Mouse (Mus musculus): ENCODE data around the gene Sfrp2.
A peak's percentile ranks its signal among the peaks of the same experiment; 100 is the strongest.

Sfrp2 gene

DNA sequence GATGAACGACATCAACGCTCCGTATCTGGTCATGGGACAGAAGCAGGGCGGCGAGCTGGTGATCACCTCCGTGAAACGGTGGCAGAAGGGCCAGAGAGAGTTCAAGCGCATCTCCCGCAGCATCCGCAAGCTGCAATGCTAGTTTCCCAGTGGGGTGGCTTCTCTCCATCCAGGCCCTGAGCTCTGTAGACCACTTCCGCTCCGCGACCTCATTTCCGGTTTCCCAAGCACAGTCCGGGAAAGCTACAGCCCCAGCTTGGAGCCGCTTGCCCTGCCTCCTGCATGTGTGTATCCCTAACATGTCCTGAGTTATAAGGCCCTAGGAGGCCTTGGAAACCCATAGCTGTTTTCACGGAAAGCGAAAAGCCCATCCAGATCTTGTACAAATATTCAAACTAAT, 7.2 kb downstream of the Sfrp2 start:
- DNase-seq, result no peak

DNA sequence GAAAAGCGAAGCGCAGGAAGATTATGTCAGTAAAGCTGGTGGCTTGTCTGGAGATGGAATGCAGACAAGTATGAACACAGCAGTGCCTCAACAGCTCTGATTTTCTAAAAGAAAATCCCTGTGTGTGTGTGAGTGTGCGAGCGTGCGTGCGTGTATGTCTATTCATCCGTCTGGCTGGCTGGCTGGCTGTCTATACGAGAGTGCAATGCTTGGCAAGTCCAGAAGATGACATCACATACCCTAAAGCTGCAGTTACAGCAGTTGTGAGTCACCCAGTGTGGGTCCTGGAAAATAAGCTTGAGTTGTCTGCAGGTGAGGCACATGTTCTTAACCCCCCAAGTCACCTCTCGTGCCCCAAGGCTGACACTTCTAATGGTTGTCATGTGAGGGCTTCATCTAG, 9.3 kb downstream of the Sfrp2 start:
- DNase-seq, result no peak

DNA sequence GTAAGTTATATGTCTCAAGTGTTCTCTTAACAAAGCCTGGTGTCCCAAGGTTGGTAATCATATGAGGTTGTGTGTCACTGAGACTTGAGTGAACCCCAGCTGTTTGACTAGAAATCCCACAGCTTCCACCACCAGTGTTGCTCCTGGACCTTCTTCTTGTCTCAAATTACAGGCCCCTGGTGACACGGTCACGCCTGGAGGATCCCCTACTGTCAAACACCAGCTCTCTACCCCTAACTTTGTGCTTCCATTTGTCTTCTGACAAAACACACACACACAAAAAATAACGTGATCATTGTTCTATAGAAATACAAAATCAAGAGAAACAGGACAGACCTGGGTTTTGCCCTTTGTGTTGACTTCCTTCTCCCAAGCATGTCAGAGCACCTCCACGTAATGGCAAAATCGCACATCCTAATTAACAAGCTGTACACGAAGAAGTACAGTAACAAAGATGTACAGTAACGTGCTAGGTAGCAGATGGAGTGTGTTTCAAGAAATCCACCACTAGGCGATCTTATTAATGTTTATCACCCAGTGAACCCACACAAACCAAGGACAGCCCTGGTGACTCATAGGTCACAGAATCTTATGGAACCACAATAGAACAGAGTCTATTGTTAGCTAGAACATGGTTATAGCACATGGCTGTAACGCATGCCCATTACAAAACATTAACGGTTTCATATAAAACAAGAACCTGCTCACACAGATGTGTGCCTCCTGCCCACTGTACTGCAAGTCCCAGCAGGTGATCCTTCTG, 15.5 kb downstream of the Sfrp2 start:
- no peak for DNase-seq

DNA sequence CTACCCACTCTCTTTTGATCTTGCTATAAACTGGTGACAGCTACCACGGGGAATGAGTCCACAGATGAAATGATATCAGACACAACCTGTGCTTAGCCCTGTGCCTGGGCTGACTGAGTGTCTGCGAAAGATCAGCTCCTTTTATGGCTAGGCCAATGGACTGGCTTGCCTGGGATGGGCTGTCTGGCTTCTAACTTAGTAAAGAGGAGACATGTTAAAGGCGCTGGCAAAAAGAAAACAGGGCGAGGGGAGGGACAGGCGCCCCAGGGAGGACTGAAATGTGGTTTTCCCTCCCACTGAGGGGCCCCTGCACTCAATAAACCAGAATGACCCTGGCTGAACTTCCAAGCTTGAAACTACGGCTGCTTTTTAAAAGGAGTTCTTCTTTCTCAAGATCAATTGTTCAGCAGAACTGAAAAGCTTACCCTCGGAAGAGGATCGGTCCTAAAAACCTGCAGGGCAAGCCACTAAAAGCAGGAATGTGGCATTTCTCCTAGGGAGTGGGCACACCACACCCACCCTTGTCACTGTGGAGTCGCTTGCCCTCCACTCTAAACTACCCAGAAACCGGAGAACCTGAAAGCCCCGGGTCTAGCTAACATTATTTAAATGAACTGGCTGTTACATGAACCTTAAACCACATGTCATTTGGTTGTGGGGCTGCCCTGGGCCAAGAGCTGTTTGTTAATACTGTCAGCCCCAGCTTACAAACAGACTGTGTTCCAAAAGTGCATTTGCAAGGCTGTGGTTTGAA, 17.8 kb downstream of the Sfrp2 start:
- DNase-seq, result no peak

DNA sequence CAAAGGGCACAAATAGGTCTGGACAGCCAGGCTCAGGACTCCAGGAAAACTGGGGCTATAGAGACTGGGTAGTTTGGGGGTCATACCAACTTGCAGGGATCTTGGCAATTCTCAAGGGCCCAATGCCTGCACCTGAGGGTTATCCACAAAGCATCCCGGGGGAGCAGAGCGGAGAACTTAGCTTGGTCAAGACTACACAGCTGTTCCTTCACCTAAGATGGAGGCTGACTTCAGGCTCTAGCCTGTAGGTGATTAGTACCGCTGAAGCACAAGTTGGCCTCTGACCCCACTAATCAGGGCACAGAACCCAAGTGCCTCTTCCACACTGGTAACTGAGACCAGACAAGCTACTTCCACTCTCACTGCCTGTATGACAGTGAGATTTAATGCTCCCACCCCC, 18.6 kb downstream of the Sfrp2 start:
- DNase-seq, result no peak

DNA sequence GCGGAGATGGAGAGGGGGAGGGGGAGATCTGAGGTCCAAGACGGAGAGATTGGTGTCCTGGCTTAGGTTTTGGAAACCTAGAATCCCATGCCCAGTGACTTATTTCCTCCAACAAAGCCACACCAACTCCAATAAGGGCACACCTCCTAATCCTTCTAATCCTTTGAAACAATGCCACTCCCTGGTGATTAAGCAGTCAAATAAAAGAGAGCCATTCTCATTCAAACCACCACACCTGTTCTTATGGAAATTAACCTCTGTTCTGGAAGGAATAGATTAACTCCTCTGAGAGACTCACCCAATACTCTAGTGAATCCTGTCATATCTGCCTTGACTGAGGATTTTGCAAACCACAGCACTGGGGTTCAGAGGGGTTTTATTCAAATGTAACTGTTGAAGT, 21.0 kb downstream of the Sfrp2 start:
- no peak for DNase-seq

DNA sequence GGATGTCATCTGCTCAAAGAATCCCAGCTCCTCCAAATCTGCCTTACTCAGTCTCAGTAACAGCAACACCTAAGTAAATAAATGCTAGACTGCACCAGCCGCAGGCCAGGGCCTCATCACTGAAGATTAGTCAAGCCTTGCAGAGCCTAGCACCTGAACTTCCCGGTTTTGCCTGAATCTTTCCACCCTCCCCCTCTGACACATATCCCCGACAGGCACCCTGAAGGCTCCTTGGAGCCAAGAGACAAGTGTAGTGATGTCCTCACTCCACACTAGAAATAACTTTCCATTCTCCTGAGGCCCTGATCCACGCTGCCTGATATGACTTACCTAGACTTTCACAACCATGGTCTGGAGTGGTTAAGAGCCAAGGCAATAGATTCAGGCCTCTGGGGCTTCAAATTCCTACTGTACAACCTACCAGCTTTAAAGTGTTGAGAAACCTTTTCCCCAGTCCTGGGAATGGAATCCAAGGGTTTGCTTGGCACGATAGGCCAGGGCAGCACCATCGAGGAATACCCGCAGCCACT, 21.7 kb downstream of the Sfrp2 start:
- DNase-seq, result no peak

DNA sequence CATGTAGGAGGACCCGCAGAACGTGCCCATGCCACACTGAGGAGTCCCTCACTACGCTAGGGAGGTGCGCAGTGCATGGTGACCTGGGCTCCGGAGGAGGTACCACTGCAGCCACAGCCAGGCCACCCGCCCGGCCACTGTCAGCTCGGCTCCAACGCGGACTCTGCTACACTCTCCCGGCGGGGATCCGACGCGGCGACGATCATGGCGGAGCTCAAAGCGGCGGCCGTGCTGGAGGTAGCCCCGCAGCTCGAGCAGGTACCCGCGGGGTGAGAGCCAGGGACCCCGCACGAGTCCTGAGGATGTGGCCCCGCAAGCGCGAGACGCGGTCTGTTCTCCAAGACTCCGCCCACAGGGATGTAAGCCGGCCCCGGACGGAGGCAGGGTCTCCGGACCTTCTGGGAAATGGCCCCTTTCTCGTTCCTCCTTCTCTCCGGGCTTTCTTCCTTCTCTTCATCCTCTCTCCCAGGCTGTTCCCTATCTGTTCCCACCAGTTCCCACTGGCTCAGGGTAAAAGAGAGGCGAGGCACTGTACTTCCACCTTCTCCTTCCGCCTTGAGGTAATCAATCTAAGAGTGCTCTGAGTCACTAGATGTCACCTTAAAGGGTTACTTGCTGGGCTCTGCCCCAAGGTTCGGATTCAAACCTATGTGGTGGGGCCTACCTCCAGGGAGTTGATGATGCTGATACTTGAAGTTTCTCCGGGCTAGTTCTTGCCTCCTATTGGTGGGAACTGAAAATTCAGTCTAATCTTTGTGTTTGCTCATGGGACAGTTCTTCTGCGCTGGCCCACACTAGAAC, 23.7 kb downstream of the Sfrp2 start:
- DNase-seq, result no peak

DNA sequence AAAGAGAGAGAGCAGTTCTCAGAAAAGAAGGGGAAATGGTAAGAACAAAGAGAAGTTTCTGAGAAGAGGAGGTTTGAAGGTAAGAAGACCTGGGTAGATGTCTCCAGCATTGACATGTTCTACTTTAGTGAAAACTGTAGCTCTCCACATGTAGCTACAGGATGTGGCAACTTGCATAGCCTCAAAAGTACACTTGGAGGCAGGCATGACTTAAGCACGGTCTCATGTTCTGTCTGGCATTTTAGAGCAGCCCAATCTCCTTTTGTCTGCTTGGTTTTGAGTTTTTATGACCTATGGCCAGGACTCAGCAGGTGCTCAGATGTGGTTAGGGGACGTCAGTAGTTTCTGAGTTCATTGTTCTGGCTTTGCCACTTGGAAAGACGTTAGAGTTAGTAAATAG, 25.3 kb downstream of the Sfrp2 start:
- DNase-seq, result no peak

DNA sequence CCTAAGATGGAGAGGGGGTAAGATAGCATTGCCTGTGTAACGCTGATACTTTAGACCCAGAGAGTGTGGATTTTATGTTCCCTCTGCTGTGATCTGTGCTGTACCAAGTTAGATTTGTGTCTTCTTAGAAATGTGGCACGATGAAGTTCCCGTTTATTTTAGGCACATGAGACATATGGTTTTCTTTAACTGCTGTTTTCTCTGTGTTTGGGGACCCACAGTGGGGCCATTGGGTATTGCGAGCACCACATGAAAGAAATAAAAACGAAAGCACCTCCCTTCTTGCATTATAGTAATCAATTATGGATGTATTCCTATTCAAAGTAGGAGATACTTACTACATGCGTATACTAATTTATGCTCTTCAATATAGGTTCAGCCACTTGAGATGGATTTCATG, 31.0 kb downstream of the Sfrp2 start:
- no peak for DNase-seq

DNA sequence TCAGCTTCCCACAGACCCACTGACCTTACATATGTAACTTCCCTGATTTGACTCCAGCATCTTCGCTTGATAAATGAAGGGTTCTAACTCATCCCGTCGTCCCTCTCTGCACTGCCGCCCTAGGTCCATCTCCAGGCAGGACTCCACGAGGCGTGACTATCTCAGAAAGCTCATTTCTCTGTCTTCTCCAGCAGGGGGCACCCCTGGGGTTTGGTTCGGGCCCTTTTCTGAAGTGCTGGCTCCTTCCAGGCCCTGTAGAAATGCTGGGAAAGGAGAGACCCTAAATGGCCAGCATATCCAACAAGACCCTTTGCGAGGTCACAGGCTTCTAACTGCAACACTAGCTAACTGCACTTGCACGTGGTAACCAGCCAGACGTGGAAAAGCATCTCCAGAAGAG, 31.7 kb downstream of the Sfrp2 start:
- peak; percentile 43 to 75 for DNase-seq

DNA sequence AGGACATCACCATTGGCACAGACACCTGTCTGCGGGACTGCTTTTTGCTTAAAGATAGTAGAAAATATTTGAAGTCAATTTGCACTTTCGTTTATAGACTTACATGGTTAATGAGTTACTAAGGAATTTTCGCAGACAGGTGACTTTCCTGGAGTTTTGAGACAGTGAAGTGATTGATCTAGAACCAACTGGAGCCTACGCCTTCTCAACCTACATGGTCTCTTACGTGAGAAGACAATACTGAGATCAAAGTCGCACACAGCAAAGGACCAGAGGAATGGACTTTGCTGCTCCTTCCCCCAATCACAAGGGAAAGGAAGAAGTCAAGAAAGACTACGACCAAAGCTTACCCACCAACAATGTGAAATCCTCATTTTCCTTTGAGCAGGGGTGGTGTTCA, 33.4 kb downstream of the Sfrp2 start:
- no peak for DNase-seq

DNA sequence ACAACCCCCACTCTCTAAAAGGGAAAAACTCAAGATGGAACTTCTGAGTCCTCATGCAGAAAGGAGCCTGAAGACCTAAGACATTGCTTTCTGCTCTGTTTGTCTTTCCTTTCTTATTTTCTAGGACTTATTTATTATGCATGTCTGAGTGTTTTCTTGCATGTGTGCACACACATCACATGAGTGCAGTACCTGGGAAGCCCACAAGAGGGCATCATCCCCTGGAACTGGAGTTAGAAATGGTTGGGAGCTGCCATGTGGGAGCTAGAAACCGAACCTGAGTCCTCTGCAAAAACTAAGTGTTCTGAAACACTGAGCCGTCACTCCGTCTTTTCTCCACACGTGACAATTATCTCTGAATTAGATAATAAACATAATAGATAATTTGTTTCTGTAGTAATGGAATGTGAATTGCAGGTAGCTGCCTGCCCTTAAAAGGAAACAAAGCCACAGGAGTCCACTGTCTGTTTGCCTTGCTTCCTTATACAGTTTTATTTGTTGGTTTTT, 35.6 kb downstream of the Sfrp2 start:
- DNase-seq, result no peak

DNA sequence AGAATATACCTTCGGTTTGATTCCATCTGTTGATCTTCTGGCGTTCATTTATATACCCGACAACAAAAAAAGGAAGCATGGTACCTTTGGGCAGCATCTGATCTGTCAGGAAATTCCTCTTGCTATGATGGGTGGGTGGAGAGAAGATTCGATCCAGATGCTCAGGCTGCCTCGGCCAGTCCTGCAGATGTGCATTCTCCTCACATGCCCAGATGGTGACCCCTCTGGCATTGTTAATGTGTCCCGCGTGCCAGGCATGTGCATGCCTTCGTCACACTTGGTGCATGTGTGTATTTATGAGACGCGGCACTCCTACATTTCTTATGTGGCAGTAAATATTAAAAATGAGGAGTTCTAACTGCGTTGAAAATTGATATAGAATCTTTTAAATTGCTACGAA, 42.4 kb downstream of the Sfrp2 start:
- no peak for DNase-seq

DNA sequence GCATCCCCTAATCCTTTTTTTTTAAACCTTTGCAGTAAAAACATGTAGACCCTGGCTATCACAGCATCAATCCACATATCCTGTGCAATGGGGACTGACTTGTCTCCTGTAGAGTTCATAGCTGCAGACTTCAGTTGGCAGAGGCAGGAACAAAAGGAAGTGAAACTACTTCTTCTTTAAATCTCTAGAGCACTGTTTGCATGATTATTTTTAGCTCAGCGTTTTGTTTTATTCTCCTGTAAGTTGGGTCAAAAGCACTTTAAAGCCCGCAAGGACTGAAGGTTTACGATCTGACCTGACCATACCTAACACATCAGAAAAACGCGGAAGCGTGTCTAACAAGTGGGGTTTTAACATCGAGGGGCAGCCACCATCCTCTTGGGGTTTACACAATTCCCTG, 45.9 kb downstream of the Sfrp2 start:
- DNase-seq, result peak in 1 of 2 experiments; percentile 33

DNA sequence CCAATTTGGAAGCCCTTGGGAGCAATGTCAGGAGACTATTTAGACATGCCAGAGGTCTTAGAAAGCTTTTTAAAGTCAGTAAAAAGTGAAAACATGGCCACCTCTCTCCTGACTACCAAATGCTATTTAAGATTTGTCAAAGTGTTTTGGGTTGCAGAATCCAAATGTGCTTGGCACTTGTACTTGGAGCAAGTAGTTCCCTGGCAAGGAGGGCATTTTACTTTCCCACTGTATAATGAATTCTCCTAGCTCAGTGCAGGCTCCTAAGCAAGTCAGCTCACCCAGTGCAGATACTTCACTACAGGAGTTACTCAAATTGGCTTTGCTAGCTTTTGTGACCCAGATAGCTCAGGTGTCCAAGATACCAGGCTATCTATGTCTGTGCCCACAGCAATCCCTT, 46.7 kb downstream of the Sfrp2 start:
- DNase-seq, result no peak

DNA sequence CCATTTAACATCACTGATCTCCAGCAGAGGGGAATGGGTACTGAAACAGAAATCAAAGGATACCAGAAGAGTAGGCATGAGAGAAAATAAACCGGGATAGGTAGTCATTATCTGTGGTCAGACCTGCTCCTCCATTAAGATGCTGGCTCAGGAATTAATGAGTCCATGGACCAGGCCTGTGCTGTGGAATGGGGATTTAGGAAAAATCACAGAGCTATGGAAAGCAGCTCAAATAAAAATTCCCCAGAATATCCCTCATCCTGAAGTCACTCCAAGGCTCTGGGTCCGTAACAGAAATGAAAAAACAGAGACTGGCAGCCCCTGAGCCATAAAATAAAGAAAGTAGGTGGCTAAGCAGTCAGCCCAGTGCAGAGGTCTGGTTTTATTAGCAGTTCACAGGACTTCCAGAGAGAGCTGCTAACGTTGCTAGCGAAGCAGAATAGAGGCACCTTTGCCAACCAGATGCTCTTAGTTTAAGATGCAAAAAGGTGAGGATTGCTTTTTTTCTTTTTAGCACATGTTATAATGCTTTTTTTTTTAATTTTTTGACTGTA, 50.3 kb downstream of the Sfrp2 start:
- no peak for DNase-seq

DNA sequence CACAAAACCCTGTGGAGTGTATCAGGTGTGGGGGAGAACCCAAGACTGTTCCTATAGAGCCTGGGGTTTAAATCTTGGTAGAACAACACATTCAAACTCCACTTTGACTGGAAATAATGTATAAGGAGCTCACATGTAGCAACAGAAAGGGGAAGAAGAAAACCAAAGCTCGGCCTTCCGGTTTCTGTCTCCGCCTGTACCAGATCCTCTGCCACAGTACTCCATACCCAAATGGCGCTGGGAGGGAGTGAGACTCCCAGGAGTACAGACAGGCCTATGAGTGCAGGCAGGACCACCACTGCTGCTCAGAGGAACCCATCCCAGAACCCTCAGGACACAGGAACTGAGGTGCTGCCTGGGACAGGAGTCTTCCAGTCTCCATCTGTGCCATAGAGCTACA, 57.7 kb downstream of the Sfrp2 start:
- DNase-seq, result no peak
